Mouse (Mus musculus) kidney, postnatal 4 days (tissue): ENCODE measurements at regions not wholly inside any gene's neighbourhood (a gene's known extent, or its start where the extent isn't known, plus 50 kb on each side); places are given as distances from the start of the nearest gene placed in this dataset.
A peak's percentile ranks its signal among the peaks of the same experiment; 100 is the strongest.

Source experiments
- DNase-seq, 2 experiments: peaks; one replicate each; pipeline ENCODE4 v3.0.0; 2021; ENCODE audit warnings: mixed read lengths in 2 of 2

- DNase-seq, result no peak
Observed at GRCm38 (mm10) chr11:114548658-114549057, 119.7 kb upstream of the Rpl38 start.

GRCm38 (mm10) chr11:114544212-114544611, 124.1 kb upstream of the Rpl38 start:
- peak in 1 of 2 experiments; percentile 18 for DNase-seq

GRCm38 (mm10) chr11:114542167-114542566, 126.2 kb upstream of the Rpl38 start:
- no peak for DNase-seq

GRCm38 (mm10) chr11:114540503-114540902, 127.8 kb upstream of the Rpl38 start:
- DNase-seq, result no peak

- no peak for DNase-seq
Observed at GRCm38 (mm10) chr11:114536616-114537493, 131.5 kb upstream of the Rpl38 start.

GRCm38 (mm10) chr11:114535900-114536299, 132.4 kb upstream of the Rpl38 start:
- no peak for DNase-seq

GRCm38 (mm10) chr11:114534436-114534835, 133.9 kb upstream of the Rpl38 start:
- DNase-seq, result no peak

GRCm38 (mm10) chr11:114531241-114531765, 137.0 kb upstream of the Rpl38 start:
- no peak for DNase-seq

- DNase-seq, result no peak
Observed at GRCm38 (mm10) chr11:114528937-114529772, 139.2 kb upstream of the Rpl38 start.

GRCm38 (mm10) chr11:114523444-114524238, 144.7 kb upstream of the Rpl38 start:
- peak; percentile 91 to 92 for DNase-seq

GRCm38 (mm10) chr11:114515278-114515677, 153.0 kb upstream of the Rpl38 start:
- no peak for DNase-seq

- DNase-seq, result no peak
Observed at GRCm38 (mm10) chr11:114514126-114514525, 154.2 kb upstream of the Rpl38 start.

- no peak for DNase-seq
Observed at GRCm38 (mm10) chr11:114513446-114513845, 154.9 kb upstream of the Rpl38 start.

GRCm38 (mm10) chr11:114511994-114512393, 156.3 kb upstream of the Rpl38 start:
- DNase-seq, result peak in 1 of 2 experiments; percentile 12

- no peak for DNase-seq
Observed at GRCm38 (mm10) chr11:114502562-114502961, 165.8 kb upstream of the Rpl38 start.

GRCm38 (mm10) chr11:114501869-114502540, 166.3 kb upstream of the Rpl38 start:
- DNase-seq, result no peak

- no peak for DNase-seq
Observed at GRCm38 (mm10) chr11:114500416-114500815, 167.9 kb upstream of the Rpl38 start.

- no peak for DNase-seq
Observed at GRCm38 (mm10) chr11:114499665-114500064, 168.7 kb upstream of the Rpl38 start.

GRCm38 (mm10) chr11:114495520-114495921, 172.8 kb upstream of the Rpl38 start:
- peak; percentile 50 to 64 for DNase-seq

- no peak for DNase-seq
Observed at GRCm38 (mm10) chr11:114486455-114486854, 181.9 kb upstream of the Rpl38 start.

GRCm38 (mm10) chr11:114485429-114485828, 182.9 kb upstream of the Rpl38 start:
- DNase-seq, result no peak

GRCm38 (mm10) chr11:114484668-114484953, 183.7 kb upstream of the Rpl38 start:
- DNase-seq, result no peak
